Mouse (Mus musculus): Measurements from ENCODE around the gene Wdr5b.

GRCm38 (mm10) chr16:36064904-36065303 lies 23.9 kb downstream of the Wdr5b start:
- TF ChIP-seq CTCF (IDR thresholded peaks at IDR 0.05; ENCODE audit: borderline replicate concordance, control insufficient read depth, extremely low read depth, insufficient read depth, low read length, poor library complexity) (no peak), POLR2A (IDR thresholded peaks at IDR 0.05; ENCODE audit: control insufficient read depth, extremely low read depth, insufficient read depth, low read length, poor library complexity) (no peak)
